Mouse (Mus musculus) kidney, adult 2 months (tissue): Measurements from ENCODE around the gene Pimreg. TPM values are rescaled to one million over a fixed set of nuclear protein-coding genes. Genes with fewer than 3 reads are reported as not detected.

Experiments used
- DNase-seq: peaks from one replicate; pipeline ENCODE4 v3.0.0; 2021
- H3K27ac ChIP-seq: fragments of 200-500 bp; 2 replicates; pipeline ENCODE4 v1.5.1; 2012; ENCODE audit warnings: low read depth, low read length, control low read depth, inconsistent platforms; ENCODE audit not compliant: insufficient read depth
- H3K27me3 ChIP-seq: fragments of 200-500 bp; replicated peaks from 2 replicates; pipeline ENCODE4 v1.6.1; 2012; ENCODE audit warnings: mild to moderate bottlenecking, moderate library complexity, low read length, inconsistent platforms; ENCODE audit not compliant: control insufficient read depth, insufficient read depth
- H3K36me3 ChIP-seq: fragments of 200-500 bp; 2 replicates; pipeline ENCODE4 v1.6.1; 2012; ENCODE audit warnings: mild to moderate bottlenecking, moderate library complexity, low read length, inconsistent platforms; ENCODE audit not compliant: control insufficient read depth, insufficient read depth
- H3K4me1 ChIP-seq: fragments of 200-500 bp; 2 replicates; pipeline ENCODE4 v1.6.1; 2011; ENCODE audit warnings: low read length; ENCODE audit not compliant: control insufficient read depth, insufficient read depth
- H3K4me3 ChIP-seq: fragments of 200-500 bp; 2 replicates; pipeline ENCODE4 v1.5.1; 2011; ENCODE audit warnings: mild to moderate bottlenecking, low read depth, low read length, control low read depth; ENCODE audit not compliant: insufficient read depth
- CTCF ChIP-seq: fragments of 200-500 bp; conservative IDR thresholded peaks from 2 replicates; pipeline ENCODE4 v1.5.1; 2011; ENCODE audit warnings: low read depth, mild to moderate bottlenecking, control low read depth, low read length, moderate library complexity, mixed read lengths; ENCODE audit not compliant: insufficient read depth, insufficient read length
- POLR2A ChIP-seq: fragments of 200-500 bp; IDR thresholded peaks from one replicate; pipeline ENCODE4 v1.6.1; 2011; ENCODE audit warnings: low read depth, low read length, control low read depth
- WGBS: fragments of 180-500 bp; shearing (Covaris S2); methylation state at CpG from one replicate; pipeline ENCODE4 v1.1.7; 2018; 5-methylcytosine and 5-hydroxymethylcytosine counted together
- polyA plus RNA-seq: library from polyadenylated mRNA; depleted of rRNA; stranded (reverse); fragments of >200 nt; gene quantifications from 2 replicates; pipeline ENCODE4 v1.2.3, GENCODE M21; 2012; rRNA removed

Pimreg gene
- polyA plus RNA-seq, 1 experiment = 0.55 TPM

DNA sequence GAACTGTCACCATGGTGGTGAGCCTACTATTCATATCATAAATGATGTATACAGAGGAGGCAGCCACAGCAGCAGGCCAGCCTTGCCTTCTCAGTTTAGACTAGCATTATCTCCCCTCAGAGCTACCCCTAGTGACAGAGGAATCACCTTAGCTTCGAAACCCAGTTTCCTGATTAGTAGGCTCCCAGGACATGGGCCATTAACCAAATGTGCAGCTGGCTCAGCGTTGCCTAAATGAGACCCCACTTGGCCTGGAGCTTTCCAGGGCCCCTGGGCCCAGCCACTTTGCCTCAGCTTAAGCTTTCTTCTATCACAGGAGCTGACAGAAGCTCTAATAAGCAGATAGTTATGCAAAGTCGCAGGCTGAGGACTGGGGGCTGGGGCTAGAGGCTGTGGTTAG is 54.2 kb downstream of the Pimreg start:
- Histone ChIP-seq H3K27ac (no peak overlapping the region), H3K4me1 (no peaks in the 10 kb centered on the region), H3K27me3 (no peaks in the 10 kb centered on the region), H3K36me3 (no peaks in the 10 kb centered on the region), H3K4me3 (no peak overlapping the region)
- 49% methylated on average over 3 of the region's 3 CpGs for WGBS
- no peak for DNase-seq
- TF ChIP-seq CTCF (no peak), POLR2A (no peak)

Other genes with a start within 250 kb of the Pimreg start
- gene Aipl1, start 4.5 kb upstream of the Pimreg start, polyA plus RNA-seq = not detected in 2 replicates
- 4.7 and 5.5 TPM in 2 replicates for gene Pitpnm3, start 93.7 kb downstream of the Pimreg start, polyA plus RNA-seq
- 0.20 and 0.23 TPM in 2 replicates for gene Gm43951, start 164.8 kb downstream of the Pimreg start, polyA plus RNA-seq
- 4.6 and 4.8 TPM in 2 replicates for gene 4933427D14Rik, start 165.4 kb downstream of the Pimreg start, polyA plus RNA-seq
- gene Txndc17, start 165.5 kb downstream of the Pimreg start, polyA plus RNA-seq = 125 and 149 TPM in 2 replicates
- 8.3 and 9.4 TPM in 2 replicates for gene Med31, start 173.6 kb downstream of the Pimreg start, polyA plus RNA-seq
- gene Slc13a5, start 225.2 kb downstream of the Pimreg start, polyA plus RNA-seq = 0.16 and 0.27 TPM in 2 replicates